Mouse (Mus musculus): ENCODE data around the gene Cul5. TPM values are rescaled to one million over a fixed set of nuclear protein-coding genes. Genes with fewer than 3 reads are reported as not detected.
A peak's percentile ranks its signal among the peaks of the same experiment; 100 is the strongest.

Gene Cul5
- 20.3 and 23.3 TPM in 2 replicates for polyA plus RNA-seq (2016; fragmentation: Nextera tagmentation; extraction: Ambion mirVana)

DNA sequence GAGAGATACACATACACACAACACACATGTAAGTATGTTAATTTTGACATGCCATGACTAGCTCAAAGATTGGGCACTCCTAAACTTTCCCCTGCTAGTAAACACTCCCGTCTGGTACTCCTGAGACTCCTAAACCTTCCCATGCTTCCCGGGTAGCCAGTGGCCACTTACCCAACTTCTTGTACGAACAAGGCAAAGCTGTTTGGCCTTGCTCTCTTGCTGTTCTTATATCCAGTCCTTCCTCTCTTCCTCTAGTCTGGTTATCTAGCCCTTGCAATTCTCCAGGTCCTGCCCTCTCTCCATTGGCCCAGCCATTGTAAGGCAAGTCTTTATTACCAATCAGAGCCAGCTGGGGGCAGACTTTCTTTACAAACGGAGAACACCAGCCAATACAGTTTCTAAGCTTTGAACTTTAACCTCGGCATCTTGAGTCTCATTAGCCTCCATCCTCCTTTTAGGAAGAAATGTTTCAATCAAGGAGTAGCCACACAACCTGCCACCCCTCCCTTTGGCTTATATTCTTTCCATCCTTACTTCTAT, at the start of gene Cul5:
Gene Cul5 (minus strand): TSS at position 335 of the 540 bp plus-strand sequence.
- Histone ChIP-seq H3K4me3 (no peak within 1 kb of the TSS), H3K4me1 (peaks cover 32% of the 10 kb centered on the region), H3K36me3 (no peaks in the 10 kb centered on the region), H3K4me2 (no peak within 1 kb of the TSS), H3K27me3 (replicated peaks) (no peaks in the 10 kb centered on the region), H3K9me3 (replicated peaks) (no peaks in the 10 kb centered on the region), H3K27ac (no peak within 1 kb of the TSS), H3K9ac (peak within 1 kb of the TSS; percentile 15; the same call in 1 of the 2 replicates)
- ATAC-seq = peak; percentile 25; the same call in 1 of the 2 replicates
- WGBS (ENCODE audit: insufficient replicate concordance) = 31% methylated on average over 5 of the region's 5 CpGs

DNA sequence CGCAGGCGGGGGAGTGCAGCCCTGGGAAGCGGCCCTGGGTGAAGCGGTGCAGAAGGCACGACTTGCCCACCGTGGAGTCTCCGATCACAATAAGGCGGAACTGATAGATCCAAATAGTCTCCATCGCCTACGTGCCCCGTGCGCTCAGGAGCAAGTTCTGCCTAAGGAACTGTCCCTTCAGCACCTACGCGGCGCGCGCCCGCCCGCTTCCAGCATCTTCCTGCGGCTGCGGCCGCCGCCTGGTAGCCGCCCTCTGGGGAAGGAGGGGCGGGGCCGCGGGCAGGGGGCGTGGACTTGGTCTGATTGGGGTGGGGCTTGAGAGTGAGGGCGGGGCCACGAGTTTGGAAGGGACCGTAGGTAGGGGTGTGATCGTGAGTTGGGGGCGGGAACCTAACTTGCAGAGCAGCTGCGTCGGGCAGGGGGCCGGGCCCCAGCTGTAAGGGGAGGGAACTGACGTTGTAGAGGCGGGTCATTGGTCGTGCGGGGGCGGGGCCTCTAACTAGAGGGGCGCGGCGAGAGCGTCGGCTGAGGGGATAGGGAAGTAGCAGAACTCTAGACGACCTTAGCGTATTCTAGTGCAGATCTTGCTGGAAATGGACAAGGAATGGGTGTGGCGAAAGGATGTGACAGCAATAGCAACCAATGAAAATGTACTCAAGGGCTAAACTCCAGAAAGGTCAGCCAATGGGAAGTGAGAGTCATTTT, 36.3 kb upstream of the Cul5 start, which contains the start of gene Rab39:
Gene Rab39 (minus strand): TSS at position 241 of the 705 bp plus-strand sequence.
- H3K4me2 ChIP-seq = peak within 1 kb of the TSS; percentile 78
- peaks cover 15% of the 10 kb centered on the region for H3K4me1 ChIP-seq
- H3K9ac ChIP-seq = peak within 1 kb of the TSS; percentile 17; the same call in 1 of the 2 replicates
- H3K9me3 ChIP-seq (replicated peaks) = no peaks in the 10 kb centered on the region
- no peak within 1 kb of the TSS for H3K27ac ChIP-seq
- peak within 1 kb of the TSS; percentile 56 for H3K4me3 ChIP-seq
- no peaks in the 10 kb centered on the region for H3K36me3 ChIP-seq
- peak; percentile 90 for ATAC-seq
- WGBS (ENCODE audit: insufficient replicate concordance) = under 1% methylated on average over 49 of the region's 49 CpGs
- peaks cover 14% of the 10 kb centered on the region for H3K27me3 ChIP-seq (replicated peaks)

DNA sequence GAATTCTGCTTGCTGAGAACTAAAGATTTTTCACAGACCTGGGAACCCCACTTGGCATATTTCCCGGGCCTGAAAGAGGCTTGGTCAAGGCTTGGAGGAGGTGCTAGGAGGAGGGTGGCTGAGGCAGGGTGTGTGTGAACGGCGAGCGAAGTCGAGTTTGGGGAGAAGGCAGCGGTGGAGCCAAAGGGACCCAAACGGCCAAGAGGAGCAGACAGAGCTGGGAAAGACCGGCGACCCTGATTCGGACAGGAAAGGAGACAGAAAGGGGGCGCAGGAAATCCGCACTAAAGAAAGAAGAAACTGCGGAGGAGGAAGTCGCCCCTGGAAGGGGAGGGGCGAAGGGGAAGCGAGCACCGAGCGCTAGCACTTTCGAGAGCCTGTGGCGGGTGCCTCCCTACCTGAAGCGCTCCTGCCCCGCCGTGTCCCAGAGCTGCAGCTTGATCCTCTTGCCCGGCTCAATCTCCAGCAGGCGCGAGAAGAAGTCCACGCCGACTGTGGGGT, 35.7 kb upstream of the Cul5 start:
- WGBS (ENCODE audit: insufficient replicate concordance) = 2% methylated on average over 28 of the region's 28 CpGs
- no peak for ATAC-seq
- no peaks in the 10 kb centered on the region for H3K36me3 ChIP-seq
- H3K9me3 ChIP-seq (replicated peaks) = no peaks in the 10 kb centered on the region
- peak overlapping the region; percentile 56 for H3K4me3 ChIP-seq
- peak overlapping the region; percentile 17; the same call in 1 of the 2 replicates for H3K9ac ChIP-seq
- H3K27ac ChIP-seq = no peak overlapping the region
- H3K27me3 ChIP-seq (replicated peaks) = peaks cover 14% of the 10 kb centered on the region
- H3K4me2 ChIP-seq = peak overlapping the region; percentile 78
- peaks cover 15% of the 10 kb centered on the region for H3K4me1 ChIP-seq

DNA sequence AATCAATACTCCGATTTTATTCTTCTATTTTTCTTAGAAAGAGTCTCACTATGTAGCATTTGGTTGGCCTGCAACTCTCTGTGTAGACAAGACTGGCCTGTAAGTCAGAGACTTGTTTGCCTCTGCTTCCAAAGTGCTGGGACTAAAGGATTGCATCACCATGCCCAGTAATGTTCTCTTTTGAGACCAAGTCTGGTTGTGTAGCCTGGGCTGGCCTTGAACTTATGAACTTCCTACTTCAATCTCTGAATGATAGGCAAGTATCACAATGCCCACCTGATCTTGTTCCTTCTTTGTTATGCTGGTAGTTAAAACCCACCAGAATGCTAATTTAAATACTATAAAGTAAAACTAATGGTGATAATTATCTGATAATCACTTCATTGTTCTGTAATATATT, 33.2 kb upstream of the Cul5 start:
- no peak overlapping the region for H3K4me2 ChIP-seq
- peaks cover 14% of the 10 kb centered on the region for H3K27me3 ChIP-seq (replicated peaks)
- no peaks in the 10 kb centered on the region for H3K36me3 ChIP-seq
- 65% methylated on average over 1 of the region's 1 CpGs for WGBS (ENCODE audit: insufficient replicate concordance)
- H3K9ac ChIP-seq = no peak overlapping the region
- ATAC-seq = no peak
- no peak overlapping the region for H3K4me3 ChIP-seq
- H3K9me3 ChIP-seq (replicated peaks) = no peaks in the 10 kb centered on the region
- H3K4me1 ChIP-seq = peaks cover 15% of the 10 kb centered on the region
- H3K27ac ChIP-seq = no peak overlapping the region

DNA sequence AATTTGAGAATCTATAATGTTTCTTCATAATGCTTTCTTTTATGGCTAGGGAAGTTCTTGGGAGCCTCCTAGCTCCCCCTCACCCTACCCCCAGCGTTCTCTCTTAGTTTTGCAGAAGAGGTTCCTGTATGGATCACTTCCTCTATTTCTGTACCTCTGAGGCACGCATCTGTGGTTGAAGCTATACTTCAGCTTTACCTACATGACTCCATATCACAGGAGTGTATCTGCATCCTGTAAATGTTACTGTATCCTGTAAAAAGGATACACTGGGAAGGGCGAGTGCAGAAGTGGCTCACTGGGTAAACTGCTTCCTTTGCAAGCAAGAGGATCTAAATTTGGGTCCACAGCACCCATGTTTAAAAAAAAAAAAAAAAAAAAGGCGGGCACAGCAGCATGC, 30.7 kb upstream of the Cul5 start:
- ATAC-seq = no peak
- H3K4me3 ChIP-seq = no peak overlapping the region

DNA sequence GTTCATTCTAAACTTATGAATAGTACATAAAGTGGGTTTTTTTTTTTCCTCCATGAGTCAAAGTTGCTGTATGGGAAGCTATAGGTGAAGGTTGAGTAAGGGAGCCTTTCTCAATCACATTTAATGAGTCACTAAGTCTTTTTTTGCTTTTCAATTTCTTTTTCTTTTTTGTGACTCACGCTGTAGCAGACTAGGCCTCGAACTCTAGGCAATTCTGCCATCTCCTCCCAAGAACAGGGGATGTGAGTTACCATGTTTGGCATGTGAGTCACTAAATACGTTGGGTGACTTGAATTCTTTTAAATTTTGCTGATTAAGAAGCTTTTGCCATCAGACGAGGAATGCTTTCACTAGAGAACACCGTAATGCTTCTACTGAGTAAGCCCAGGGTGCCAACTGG, 26.0 kb upstream of the Cul5 start:
- no peaks in the 10 kb centered on the region for H3K4me1 ChIP-seq
- ATAC-seq = no peak
- WGBS (ENCODE audit: insufficient replicate concordance) = 75% methylated on average over 5 of the region's 5 CpGs

More for the DNA sequence above, 30.7 kb upstream of the Cul5 start:
- H3K4me2 ChIP-seq = no peak overlapping the region
- H3K4me1 ChIP-seq = peaks cover 4% of the 10 kb centered on the region
- H3K9me3 ChIP-seq (replicated peaks) = no peaks in the 10 kb centered on the region
- no peak overlapping the region for H3K9ac ChIP-seq
- no peak overlapping the region for H3K27ac ChIP-seq
- H3K36me3 ChIP-seq = no peaks in the 10 kb centered on the region
- 12% methylated on average over 4 of the region's 4 CpGs for WGBS (ENCODE audit: insufficient replicate concordance)
- H3K27me3 ChIP-seq (replicated peaks) = peaks cover 6% of the 10 kb centered on the region

DNA sequence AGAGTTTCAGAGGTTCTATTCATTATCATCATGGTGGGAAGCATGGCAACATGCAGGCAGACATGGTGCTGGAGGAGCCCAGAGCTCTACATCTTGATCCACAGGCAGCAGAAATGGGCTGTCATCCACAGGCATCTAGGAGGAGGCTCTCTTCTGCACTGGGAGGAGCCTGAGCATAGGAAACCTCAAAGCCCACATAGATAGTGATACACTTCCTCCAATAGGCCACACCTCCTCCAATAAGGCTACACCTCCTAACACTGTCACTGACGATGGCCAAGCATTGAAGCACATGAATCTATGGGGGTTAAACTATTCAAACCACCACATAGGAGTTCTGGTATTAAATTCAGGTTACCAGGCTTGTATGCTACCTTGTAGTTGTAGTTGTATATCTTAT, 23.9 kb upstream of the Cul5 start:
- Histone ChIP-seq H3K27ac (no peak overlapping the region), H3K4me2 (no peak overlapping the region), H3K4me1 (no peaks in the 10 kb centered on the region), H3K9ac (no peak overlapping the region), H3K36me3 (no peaks in the 10 kb centered on the region), H3K9me3 (replicated peaks) (no peaks in the 10 kb centered on the region), H3K4me3 (no peak overlapping the region), H3K27me3 (replicated peaks) (no peaks in the 10 kb centered on the region)
- 4% methylated on average over 1 of the region's 1 CpGs for WGBS (ENCODE audit: insufficient replicate concordance)
- ATAC-seq = 0 out of 2 replicates have a peak, but pooled peaks have one; percentile 35

More for the DNA sequence above, 26.0 kb upstream of the Cul5 start:
- H3K27ac ChIP-seq = no peak overlapping the region
- no peaks in the 10 kb centered on the region for H3K9me3 ChIP-seq (replicated peaks)
- H3K9ac ChIP-seq = no peak overlapping the region
- H3K27me3 ChIP-seq (replicated peaks) = no peaks in the 10 kb centered on the region
- H3K4me3 ChIP-seq = no peak overlapping the region
- no peak overlapping the region for H3K4me2 ChIP-seq
- no peaks in the 10 kb centered on the region for H3K36me3 ChIP-seq

DNA sequence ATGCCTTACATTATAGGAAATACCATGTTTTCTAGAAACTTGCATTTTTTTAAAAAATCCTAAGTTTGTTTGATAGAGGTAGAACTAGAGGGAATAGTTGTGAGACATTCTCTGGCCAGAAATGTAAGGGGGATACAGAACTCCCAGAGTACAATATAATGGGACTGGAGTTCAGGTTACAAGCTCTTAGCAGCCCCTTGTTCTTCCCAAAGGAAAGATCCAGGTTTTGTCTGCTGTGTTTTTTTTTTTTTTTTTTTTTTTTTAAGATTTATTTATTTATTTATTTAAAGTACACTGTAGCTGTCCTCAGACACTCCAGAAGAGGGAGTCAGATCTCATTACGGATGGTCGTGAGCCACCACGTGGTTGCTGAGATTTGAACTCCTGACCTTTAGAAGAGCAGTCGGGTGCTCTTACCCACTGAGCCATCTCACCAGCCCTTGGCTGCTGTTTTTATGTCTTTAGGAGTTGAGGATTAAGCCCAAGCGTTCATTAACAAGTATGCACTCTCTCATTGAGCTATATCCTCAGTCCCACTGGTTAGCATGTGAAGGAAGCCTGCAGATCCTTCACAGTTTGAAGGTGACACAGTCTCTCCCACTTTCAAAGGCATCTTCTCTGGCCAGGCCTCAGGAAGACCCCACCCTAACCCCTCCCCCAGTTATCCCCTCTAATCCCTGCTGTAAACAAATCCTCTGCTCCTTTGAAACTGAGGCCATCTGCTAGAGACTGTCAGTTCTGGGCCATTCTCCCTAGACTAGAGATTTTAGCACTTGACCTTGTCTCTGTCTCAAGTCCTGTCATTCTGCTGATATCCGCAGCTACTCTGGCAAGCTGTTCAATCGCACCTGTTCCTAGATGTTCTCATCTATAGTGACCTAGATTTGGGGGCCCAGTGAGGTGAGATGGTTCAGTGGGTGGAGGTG, 22.2 kb upstream of the Cul5 start:
- Histone ChIP-seq H3K4me1 (no peaks in the 10 kb centered on the region), H3K4me3 (no peak overlapping the region), H3K36me3 (no peaks in the 10 kb centered on the region), H3K9me3 (replicated peaks) (no peaks in the 10 kb centered on the region), H3K27me3 (replicated peaks) (no peaks in the 10 kb centered on the region), H3K9ac (no peak overlapping the region), H3K27ac (no peak overlapping the region), H3K4me2 (no peak overlapping the region)
- WGBS (ENCODE audit: insufficient replicate concordance) = 39% methylated on average over 7 of the region's 7 CpGs
- no peak for ATAC-seq

DNA sequence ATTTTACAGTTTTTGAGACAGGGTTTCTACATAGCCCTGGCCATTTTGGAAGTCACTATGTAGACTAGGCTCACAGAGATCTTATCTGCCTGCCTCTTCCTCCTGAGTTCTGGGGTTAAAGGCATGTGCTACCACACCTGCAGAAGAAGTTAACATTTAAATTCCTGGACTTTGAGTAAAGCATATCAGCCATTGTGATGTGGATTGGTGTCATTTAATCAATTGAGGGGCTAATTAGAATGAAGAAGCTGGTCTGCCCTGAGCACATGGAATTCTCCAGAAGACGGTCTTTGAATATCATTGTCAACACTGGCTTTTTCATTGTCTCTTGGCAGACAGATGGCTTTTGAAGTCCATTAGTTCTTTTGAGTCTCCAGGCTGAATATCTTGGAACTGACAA, 11.0 kb upstream of the Cul5 start:
- no peaks in the 10 kb centered on the region for H3K9me3 ChIP-seq (replicated peaks)
- 84% methylated on average over 1 of the region's 1 CpGs for WGBS (ENCODE audit: insufficient replicate concordance)
- no peak overlapping the region for H3K4me3 ChIP-seq
- H3K36me3 ChIP-seq = no peaks in the 10 kb centered on the region
- no peak overlapping the region for H3K9ac ChIP-seq
- no peak overlapping the region for H3K27ac ChIP-seq
- no peaks in the 10 kb centered on the region for H3K4me1 ChIP-seq
- no peak for ATAC-seq
- no peaks in the 10 kb centered on the region for H3K27me3 ChIP-seq (replicated peaks)
- H3K4me2 ChIP-seq = no peak overlapping the region

DNA sequence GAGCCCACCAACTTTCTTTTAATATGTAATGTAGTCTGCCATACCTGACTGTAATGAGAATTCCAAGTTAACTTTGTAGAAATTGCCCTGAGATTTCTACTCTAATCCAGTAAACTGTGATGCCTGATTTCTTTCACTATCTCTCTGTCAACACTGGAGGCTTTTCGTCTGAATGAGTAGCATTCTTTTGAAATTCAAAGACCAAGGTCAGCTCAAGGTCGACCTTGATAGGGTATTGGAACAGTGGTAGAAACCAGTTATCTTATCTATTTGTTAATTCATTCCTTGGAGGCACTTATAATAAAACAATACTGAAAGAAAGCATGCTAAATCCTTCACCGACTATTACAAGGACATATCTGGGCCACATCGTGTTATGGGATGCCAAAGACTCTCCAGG, 7.1 kb upstream of the Cul5 start:
- no peak for ATAC-seq
- 51% methylated on average over 4 of the region's 4 CpGs for WGBS (ENCODE audit: insufficient replicate concordance)

DNA sequence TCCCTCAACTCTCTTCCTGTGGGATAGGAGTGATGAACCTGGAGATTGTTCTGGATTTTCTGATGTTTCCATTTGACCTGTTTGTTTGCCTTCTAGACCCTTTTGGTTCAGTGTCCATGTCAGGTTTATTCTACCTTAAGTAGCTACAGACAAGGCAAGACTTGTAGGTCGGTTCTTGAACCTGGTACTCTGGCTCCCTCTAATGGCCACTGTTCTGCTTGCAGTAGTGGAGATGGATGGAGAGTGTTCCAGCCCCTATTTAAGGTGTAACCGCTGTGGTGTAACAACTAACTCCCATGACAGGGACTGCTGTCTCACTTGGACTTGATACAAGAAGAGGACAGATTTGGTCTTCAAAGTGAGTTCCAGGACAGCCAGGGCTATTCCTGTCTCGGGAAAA, 3.8 kb upstream of the Cul5 start:
- Histone ChIP-seq H3K4me3 (no peak overlapping the region), H3K9ac (no peak overlapping the region), H3K27ac (no peak overlapping the region), H3K27me3 (replicated peaks) (no peaks in the 10 kb centered on the region), H3K9me3 (replicated peaks) (no peaks in the 10 kb centered on the region), H3K36me3 (no peaks in the 10 kb centered on the region), H3K4me1 (peaks cover 5% of the 10 kb centered on the region), H3K4me2 (no peak overlapping the region)
- WGBS (ENCODE audit: insufficient replicate concordance) = 14% methylated on average over 3 of the region's 3 CpGs
- peak; percentile 61; the same call in 1 of the 2 replicates for ATAC-seq

More for the DNA sequence above, 7.1 kb upstream of the Cul5 start:
- no peak overlapping the region for H3K9ac ChIP-seq
- H3K9me3 ChIP-seq (replicated peaks) = no peaks in the 10 kb centered on the region
- H3K4me1 ChIP-seq = no peaks in the 10 kb centered on the region
- no peak overlapping the region for H3K4me3 ChIP-seq
- H3K4me2 ChIP-seq = no peak overlapping the region
- H3K27ac ChIP-seq = no peak overlapping the region
- no peaks in the 10 kb centered on the region for H3K36me3 ChIP-seq
- no peaks in the 10 kb centered on the region for H3K27me3 ChIP-seq (replicated peaks)
